Mouse (Mus musculus) liver, adult 2 months (tissue): ENCODE measurements around the gene Scamp4.
A peak's percentile ranks its signal among the peaks of the same experiment; 100 is the strongest.

ENCODE experiments used
- CTCF ChIP-seq: fragments of 200-500 bp; IDR thresholded peaks from 2 replicates; pipeline ENCODE4 v1.5.1; 2011; ENCODE audit warnings: low read depth, low read length, control low read depth
- POLR2A ChIP-seq: fragments of 200-500 bp; IDR thresholded peaks from 2 replicates; pipeline ENCODE4 v1.6.1; 2011; ENCODE audit warnings: low read length, control low read depth; ENCODE audit not compliant: insufficient read depth; ENCODE audit errors: extremely low read depth

DNA sequence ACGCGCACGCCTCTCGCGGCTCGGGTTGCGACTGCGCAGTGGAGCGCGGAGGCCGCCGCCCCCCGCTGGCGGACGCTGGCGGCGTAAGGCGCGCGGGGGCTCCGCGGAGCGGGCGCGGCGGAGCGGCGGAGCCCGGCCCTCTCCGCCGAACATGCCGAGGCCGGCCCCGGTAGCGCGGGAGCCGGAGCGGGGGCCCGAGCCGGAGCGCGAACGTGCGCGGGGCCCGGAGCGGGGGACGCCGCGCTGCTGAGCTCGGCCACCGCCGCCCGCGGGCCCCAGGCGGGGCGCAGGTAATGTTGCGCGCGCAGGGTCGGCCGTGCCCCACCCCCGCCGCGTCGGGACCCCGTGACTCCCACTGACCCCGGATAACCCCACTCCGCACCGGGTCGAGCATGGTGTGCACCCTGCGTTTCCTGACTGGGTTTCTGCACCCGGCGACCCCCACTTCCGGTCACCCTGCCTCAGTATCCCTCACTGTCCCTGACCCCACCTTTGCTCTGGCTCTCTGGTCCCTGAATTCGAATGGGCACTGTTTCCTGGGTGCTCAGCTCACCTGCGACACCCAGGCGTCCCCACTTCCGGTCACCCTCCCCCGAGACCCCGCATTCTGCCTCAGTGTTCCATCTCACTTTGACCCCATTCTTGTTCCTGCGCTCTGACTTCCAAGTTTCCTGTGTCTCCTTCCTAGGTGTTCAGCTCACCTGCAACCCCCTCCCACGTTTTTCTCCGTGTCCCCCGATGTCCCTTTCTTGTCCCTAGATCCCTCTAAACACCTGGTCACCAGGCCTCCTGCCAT, 20.2 kb downstream of the Scamp4 start, which contains the start of gene Csnk1g2:
- TF ChIP-seq POLR2A (0 out of 2 replicates have a peak, but pooled peaks have one; percentile 58), CTCF (no peak)
